ENCODE assay signal across 1 mouse cellular context in the genomic region with DNA sequence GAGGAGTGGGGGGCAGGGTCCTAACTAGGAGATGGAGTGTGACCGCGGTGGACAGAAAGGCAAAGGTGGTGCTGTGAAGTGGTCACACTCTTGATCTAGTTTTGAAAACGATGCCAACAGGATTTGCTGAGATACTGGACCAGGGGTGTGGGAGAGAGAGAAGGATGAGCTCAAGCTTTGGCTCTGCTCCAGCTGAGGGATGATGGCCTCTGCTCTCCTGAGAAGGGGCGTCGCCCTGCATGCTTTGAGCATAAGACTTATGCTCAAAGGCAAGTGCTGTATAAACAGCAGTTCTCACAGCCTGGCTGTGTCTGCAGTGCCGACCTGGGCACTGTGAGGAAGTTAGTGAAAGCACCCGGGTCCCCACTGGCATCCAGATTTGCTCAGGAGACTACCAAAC.
TF ChIP-seq lines count a peak whose summit lies in the region.

No protein-coding gene starts in this region.

TF ChIP-seq in MEL, 35 proteins besides CTCF, POLR2A, EP300 and RAD21:
- TF ChIP-seq ELF1 (IDR thresholded peaks at IDR 0.05; ENCODE audit: low read depth, low read length) (no peak), HCFC1 (IDR thresholded peaks at IDR 0.05; ENCODE audit: low read depth, low read length) (no peak), MXI1 (IDR thresholded peaks at IDR 0.05; ENCODE audit: low read depth, low read length) (no peak), MAZ (IDR thresholded peaks at IDR 0.05; ENCODE audit: low read depth, low read length) (no peak), TCF12 (IDR thresholded peaks at IDR 0.05; ENCODE audit: low read depth, low read length) (no peak), SIN3A (IDR thresholded peaks at IDR 0.05; ENCODE audit: low read length) (no peak), CHD1 (IDR thresholded peaks at IDR 0.05; ENCODE audit: low read depth, low read length) (no peak)
